Mouse (Mus musculus) layer of hippocampus, adult 9-10 months (tissue): ENCODE data around the gene Hddc2.

Experiments
- DNase-seq: peaks from one replicate; pipeline ENCODE4 v3.0.0; 2022; ENCODE audit warnings: low spot score

Gene Hddc2

DNA sequence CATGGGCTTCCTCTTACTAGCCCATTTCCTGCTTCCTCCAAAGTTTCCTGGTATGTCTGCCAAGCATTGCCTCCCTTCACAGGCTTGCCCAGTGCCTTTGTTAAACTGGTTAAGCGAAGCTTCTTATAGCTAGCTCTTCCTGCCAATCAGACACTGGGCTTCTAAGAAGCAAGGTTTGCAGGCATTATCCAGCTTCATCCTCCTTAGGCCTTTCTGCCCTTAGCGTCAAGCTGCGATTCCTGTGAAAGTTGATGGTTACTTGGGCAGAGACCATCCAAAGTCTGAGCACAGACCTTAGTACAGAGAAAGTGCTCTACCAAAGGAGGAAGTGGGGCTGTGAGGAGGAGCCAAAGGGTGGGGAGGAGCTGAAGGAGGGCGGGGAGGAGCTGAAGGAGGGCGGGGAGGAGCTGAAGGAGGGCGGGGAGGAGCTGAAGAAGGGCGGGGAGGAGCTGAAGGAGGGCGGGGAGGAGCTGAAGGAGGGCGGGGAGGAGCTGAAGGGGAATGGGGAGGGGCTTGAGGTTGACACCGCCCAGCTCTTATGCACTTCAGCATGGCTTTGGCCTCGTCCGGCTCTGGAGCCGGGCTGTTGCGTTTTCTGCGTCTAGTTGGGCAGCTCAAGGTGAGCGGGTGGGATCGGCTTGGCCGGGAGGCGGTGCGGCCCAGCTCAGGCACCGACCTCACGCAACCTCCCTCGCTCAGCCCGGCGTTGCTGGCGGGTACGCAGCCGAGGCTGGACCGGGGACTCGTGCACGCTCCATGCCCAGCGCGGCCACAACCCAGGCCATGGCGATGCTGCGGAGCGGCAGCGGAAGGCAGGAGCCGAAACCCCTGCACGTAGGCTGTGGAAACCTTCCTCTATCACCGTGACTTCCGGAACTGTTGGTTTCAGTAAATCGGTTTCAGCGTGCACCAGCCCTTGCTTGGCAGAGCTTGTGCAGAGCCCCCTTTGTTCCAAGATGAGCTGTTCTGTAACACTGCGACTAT, at the start of gene Hddc2:
Gene Hddc2, plus strand, starts transcription at position 519 of the 984 bp plus-strand sequence.
- DNase-seq: no peak

DNA sequence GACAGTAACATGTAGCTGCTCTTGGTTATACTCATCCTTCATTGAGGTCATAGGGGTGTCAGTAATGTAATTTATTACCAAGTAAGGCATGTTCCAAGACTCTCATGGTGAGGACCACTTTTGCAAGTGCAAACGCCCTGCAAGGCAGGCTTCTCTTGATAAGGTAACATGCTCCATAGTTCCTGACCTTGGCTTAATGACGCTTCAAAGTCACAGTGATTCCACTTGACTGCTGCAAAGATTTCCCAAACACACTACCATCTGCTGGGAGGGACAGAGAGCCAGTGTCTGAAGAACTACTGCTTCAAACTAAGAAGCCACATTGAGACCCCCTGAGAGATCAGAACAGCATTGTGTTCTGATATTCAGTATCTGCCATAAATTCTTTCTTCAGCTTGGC, 40.4 kb upstream of the Hddc2 start:
- no peak for DNase-seq

DNA sequence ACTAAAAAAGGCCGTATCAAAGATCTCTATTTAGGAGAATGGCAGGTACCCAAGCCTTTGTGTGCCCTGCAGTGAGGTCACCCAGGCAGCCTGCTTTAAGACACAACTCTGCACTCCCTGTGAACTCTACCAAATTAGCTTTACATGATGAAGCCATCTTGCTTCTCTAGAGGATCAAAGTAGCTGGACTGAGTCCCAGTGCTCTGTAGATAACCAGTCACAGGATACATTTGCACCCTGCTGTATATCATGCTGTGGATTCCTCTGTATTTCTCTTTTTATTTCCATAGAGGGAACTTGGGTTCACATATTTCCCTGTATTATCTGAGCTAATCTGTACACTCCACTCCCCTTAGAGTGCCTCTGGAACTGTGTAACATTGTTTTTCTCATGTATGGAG, 40.0 kb upstream of the Hddc2 start:
- DNase-seq: no peak

DNA sequence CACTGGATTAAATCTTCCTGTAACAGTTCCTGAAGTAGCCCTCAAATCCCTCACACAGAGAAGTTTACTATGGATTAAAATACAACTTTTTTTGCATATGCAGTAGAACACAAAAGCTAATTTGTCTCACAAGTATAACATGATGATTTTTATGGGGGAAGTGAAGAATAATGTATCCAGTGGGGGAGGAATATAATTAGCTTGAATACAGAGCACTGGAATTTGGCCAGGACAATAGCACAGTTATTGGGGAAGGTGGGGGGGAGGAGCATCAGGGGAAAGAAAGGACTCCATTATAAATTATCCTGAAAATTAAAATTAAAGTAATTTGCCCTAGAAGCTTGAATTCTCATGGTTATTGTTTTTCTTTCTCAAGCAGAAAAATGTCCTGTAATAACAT, 25.4 kb upstream of the Hddc2 start:
- no peak for DNase-seq

DNA sequence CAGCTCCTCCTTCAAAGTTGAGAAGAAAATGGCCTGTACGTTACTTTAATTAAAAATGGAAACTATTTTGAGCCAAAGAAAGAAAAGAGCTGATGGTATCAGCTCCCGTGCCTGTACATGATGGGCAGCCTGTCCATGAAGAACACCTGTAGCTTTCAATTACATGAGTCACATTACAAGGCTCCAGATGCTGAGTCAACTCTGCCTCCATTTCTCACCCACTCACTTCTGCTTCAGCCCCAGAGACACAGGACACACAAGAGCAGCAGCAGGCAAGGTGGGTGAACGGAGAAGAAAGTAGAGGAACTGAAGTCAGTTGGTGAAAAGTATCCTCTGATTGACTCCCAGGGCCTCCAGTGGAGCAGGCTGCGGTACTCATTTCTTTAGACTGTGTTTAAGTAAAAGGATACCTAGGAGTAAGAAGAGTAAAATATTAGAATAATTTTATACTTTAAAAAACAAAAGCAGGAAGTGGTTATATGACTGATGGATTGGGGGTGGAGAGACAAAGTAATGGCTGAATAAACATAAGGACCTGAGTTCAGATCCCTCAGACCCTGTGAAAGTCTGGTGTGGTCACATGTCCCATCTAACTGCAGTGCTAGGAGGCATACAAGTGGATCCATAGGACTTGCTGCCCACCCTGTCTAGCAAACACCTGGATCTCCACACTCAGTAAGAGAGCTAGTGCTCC, 24.3 kb upstream of the Hddc2 start:
- DNase-seq: no peak

DNA sequence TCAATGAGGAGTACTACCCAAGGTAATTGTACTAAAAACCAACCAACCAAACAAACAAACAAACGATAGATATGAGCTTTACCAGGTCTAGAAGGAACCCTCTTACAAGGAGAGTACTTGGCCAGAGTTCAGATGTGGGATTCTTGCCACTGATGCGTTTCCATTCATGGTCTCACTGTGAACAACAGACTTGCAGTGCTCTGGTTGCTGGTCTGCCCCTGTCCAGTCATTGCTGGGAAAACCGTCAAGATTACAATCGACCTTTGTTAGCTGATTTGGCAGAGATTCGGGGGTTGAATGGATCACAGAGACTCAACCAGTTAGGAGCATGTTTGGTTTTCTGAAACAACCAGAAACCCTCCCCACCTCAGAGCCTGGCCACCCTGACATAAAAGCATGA, 17.5 kb upstream of the Hddc2 start:
- no peak for DNase-seq

DNA sequence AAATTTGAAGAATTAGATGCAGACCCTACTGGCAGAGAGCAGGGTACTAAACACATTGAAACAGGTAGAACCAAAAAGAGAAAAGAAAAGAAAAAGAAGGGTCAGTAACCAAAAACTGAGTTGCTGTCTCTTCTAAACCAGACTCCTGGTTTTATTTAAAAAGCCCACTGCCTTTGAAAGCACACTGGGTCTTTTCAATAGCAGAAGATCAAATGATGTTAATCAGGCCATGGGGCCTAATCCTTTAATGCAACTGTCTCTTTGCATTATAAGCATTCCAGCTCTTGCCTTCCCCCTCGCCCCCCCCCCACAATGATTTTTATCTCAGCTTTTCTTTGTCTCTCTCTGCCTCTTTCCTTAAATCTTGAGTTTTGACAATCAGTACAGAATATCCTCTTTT, 16.7 kb upstream of the Hddc2 start:
- DNase-seq: no peak

DNA sequence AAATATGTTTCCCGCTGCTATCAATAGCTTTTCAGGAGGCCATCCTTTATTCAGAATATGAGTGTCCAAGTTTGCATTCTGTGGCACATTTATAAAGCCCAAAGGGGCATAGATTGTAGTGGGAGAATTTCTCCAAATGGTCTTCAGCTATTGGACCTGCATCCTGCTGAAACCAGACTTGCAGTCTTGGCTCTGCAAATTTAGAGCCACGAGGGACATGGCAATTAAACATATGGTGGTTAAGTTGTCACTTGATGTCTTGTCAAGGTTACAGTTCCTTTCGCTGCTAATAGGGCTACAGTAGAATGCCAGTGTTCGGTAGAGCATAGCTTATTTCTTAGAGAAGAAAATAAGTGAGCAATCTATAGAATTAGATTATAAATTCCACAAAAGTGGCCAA, 16.1 kb upstream of the Hddc2 start:
- DNase-seq: no peak

DNA sequence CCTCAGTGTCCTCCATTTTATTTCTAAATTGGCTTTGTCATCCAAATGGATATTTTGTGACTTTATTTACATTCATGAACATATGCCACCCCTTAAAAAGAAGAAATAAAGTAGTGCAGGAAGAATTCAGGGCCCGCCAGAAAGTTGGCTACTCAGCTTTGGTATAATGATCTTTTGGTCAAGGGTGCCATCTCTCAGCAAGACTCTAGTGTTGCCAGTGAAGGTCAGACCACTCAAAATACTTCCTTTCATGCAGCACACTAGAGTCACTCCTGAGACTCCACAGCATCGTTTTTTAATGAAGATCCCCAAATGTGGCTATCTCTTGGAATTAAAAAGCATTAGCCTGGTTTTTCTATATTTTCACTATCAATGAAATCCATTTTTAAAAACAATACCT, 14.9 kb upstream of the Hddc2 start:
- no peak for DNase-seq

DNA sequence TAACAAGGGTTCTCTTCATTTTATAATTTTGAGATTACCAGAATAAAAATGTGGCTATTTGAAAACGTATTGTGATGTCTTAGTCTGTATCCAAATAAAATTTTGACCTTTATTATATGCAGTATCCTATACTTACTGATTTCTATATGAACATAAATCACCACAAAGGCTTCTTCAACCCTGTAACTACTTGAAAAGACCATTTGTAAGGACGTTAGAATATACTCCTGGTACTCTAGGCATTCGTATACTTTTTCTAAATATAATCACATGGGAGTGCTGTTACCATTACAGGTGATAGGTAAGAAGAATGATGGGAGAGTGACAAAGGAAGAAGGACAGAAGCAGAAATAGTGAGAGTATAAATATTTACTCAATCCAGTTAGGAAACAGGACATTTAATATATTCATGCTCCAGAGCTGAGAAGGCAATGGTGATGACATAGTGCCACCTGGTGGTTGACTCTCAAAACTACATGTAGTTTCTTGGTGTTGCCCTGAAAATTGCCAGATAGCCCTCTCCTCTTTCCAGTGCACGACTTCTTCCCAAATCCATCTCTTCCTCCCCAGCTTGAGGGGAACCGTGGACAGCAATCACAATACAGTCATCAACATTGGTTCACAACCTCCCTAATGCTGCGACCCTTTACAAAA, 14.1 kb upstream of the Hddc2 start:
- DNase-seq: peak; percentile 55

DNA sequence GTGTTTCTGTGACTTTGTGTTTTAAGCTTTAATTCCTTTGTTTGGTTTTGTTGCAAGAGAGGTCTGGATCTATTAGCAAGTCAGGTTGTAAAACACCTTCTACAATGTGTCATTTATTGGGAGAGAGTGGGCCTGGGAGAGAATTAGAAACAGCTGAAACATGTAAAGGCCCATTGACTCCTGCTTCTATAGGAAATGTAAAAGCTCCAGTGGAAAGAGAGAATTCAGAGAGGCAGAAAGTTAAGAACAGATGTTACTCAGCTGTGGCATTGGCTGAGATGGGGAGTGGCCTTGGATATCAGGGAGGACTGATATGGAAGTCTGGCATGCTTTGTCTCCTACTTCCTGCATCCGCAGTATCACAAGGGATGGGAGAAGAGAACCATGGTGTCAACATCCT, 12.9 kb upstream of the Hddc2 start:
- no peak for DNase-seq

DNA sequence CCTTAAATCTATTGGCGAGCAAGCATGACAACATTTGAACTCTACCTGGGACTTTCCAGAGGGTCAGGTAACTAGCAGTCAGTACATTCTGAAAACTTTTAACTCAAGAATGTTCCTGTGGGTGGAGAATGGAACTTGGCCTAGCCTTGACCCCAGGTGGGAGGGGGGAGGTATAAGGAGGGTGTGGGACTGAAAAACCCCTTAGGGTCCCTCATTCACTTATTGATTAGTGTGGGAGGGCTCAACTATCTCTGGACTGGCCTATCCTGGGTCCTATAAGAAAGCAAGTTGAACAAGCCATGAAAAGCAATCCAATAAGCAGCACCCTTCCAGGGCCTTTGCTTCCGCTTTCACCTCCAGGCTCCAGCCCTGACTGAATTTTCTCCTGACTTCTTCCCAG, 9.7 kb upstream of the Hddc2 start:
- no peak for DNase-seq

DNA sequence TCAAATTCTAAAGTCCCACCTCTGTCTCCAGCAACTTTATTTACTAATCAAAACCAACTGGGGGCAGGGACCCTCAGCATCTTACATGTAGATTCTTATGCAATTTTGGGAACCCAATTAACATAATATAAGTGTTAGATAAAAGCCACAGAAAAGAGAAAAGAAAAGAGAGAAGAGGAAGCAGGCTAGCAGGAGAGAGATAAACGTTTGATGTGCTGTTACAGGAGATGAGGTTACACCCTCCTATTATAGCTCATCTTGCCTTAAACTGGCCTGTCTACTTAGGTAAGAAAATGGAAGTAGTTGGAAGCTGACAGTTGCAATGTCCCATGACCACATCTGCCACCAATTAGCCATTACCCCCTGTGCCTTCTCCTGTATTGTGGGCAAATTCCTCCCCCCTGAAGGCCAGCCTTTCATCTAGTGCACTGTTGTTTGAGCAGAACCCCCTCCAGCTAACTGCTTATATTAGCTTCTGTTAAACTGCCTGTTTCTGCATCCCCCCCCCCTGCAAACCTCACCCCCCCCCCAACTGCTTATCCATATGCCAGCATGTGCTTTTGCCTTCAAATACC, 6.1 kb upstream of the Hddc2 start:
- DNase-seq: no peak

DNA sequence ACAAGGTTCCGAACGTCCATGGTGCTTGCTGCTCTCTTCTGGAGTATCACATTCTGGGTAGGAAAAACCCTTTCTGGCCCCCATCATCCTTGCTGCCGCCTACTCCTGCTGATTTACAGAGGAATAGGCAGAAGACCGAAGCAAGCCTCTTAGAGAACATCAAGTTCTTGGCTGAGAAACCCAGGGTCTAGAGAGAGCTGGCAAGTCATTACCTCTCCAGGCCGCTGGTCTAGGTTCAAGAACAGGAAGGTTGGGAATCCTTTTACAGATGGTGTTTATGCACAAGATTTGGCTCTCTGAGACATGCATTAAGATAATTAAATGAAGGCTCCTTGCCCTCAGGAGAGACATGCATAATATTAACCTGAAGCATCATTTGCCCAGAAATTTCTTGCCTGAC, 5.3 kb downstream of the Hddc2 start:
- no peak for DNase-seq

DNA sequence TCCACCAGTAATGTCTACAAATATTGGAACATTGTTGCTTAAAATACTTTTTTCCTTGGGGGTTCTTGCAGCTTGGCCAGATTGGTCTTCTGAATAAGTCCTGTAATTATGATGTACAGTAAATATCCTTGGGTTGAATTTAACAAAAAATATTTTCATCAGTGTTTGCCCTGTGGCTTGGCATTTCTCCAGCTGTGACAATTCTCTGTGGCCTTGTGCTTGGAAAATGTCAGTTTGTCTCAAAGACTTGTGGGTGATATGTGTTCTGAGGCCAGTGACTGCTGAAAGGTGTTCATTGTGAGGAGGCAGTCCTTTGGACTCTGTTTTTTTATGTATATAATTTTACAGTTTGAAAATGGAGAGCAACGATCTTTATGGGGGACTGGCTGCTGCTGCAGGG, 16.3 kb downstream of the Hddc2 start:
- no peak for DNase-seq

DNA sequence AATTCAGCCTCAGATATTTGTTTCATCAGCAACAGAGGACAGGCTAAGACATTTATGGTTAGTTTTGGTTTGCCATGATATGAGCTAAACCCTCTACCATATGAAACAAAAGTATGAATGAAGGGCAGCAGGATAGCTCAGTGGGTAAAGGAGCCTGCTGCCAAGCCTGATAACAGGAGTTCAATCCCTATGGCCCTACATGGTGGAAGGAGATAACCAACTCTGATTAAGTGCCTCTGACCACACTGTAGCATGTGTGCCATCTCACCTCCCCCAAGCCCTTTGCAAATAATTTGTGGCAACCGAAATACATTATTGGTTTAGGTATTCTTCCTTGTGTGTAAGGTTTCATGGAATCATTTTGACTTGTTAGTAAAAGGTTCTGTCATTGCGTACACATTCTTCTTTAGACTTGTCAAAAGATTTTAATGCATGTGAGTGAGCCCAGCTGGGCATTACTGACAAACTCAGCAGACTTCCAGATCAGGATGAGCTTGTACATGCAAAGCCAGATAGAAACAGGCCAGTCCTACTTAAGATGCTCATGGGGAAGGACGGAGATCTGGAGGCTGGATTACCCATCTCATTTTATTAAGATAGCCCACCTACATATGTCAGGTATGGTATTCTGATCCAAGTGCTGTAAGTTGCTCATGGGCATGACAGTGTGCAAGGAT, 17.2 kb downstream of the Hddc2 start:
- DNase-seq: no peak

DNA sequence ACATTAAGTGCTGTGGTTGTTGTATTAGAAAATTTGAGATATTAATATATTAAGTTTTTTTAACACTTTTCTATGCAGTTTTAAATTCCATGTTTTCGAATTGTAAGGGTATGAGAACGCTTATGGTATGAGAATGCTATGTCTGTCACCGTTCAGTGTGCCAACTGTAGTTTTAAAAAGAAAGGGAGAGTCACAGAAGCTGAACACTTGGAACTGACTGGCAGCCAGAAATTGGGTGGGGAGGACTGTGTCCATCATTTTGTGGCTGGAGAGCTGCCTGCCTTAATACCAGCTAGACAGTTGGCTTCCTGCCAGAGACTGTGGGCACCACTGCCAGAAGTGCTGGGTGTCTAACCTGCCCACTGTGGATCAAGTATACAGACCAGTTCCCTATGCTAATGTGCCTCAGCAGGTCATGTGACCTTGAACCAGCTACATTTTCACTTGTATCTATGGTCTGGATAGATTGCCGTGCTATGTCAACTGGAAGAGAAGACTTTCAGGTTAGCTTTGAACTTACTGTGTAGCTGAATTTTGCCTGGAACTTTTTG, 18.1 kb downstream of the Hddc2 start:
- no peak for DNase-seq

DNA sequence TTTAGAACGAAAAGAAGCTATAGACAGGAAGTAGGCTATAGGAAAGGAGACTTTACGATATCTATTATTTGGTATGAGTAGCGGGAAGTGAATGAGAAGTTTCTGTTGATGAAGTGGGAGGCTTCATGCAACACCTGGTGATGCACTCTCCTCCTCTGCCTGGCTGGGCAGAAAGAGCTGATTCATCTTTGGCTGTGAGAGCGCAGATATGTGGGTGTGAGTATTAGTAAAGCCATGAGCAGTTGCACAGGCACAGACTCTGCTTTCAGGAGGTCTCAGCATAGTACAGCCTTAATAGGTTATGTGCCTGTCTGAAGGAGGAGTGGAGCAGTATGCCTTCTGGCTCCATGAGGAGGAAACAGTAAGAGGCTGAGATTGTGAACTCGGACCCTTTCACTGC, 23.2 kb downstream of the Hddc2 start:
- DNase-seq: no peak

DNA sequence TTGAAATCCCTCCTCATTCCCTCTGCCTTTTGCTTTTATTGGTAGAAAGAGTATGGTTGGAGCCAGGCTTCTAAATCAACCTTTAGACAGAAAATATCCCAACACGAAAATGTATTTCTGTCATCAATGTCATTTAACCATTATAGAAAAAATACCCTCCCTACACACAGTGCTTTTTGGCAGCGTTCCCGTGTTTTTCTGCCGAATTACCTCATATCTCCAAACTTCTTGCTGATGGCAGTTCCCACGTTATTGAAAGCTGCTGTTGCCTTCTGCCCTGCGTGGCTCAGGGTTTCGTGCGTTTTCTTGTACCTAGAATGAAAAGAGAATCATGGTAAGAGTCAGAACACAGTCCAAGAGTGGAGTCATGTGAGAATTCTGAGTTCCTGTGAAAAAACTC, 33.2 kb downstream of the Hddc2 start:
- no peak for DNase-seq

DNA sequence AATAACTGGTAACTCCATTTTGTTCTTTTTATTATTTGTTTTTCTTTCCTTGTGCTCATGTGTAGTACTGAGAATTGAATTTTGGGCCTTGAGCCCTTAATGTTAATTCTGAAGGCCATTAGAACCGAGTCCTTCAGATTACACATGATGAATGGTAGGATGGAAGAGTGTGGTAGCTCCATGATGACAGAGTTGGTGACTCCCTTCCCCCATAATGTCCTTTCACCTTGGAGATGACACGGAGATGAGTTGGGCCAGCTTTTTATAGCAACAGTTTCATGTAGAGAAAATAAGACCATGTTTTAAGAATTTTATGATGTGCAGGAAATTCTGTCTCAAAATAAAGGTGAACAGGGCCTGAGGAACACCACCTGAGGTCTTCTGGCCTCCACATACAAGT, 37.9 kb downstream of the Hddc2 start:
- DNase-seq: no peak

DNA sequence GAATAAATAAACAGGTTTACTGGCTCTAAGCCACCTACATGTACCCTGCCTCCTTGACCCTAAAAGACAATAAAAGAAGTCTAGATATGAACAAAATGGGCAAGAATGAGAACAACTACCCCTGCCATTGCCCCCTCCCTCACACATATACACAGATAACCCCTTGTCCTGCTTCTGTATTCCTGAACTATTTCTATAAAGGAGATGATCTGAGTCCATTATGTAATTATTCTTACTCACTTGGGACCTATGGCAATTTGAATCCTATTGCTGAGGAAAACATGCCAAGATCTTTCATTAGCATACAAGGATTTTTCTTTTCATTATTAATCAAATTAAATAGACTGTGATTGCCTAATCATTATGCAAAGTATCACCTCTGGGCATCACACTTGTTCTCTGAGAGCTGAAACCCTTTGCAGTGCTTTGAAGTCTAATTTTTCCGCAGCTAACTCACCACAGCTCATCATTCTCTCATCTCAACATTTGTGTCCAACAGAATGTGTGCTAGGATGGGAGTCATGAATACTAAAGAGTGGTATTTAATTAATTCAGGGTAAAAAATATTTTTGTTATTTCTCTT, 39.8 kb downstream of the Hddc2 start:
- no peak for DNase-seq
